Mouse (Mus musculus) G1E (cell line): ENCODE measurements around the gene Sgpp1.

Experiments used
- CTCF ChIP-seq: IDR thresholded peaks from 2 replicates; pipeline ENCODE4 v1.5.1; 2012; ENCODE audit warnings: low read depth, low read length, inconsistent platforms, mixed read lengths
- GATA1 ChIP-seq: IDR thresholded peaks from 2 replicates; pipeline ENCODE4 v1.6.1; 2012; ENCODE audit warnings: borderline replicate concordance, low read length, inconsistent platforms, mixed read lengths
- GATA2 ChIP-seq: IDR thresholded peaks from 2 replicates; pipeline ENCODE4 v1.6.1; 2012; ENCODE audit warnings: low read depth, low read length, inconsistent platforms, borderline replicate concordance
- POLR2AphosphoS5 ChIP-seq: IDR thresholded peaks from 2 replicates; pipeline ENCODE4 v1.6.1; 2012; ENCODE audit warnings: low read depth, low read length, inconsistent platforms; ENCODE audit not compliant: insufficient replicate concordance
- TAL1 ChIP-seq: conservative IDR thresholded peaks from 2 replicates; pipeline ENCODE4 v1.6.1; 2012; ENCODE audit warnings: low read depth, low read length, inconsistent platforms, mixed read lengths

- TF ChIP-seq CTCF = no peak
- no peak for TF ChIP-seq GATA1
- no peak for TF ChIP-seq TAL1
- TF ChIP-seq POLR2AphosphoS5 = no peak
- TF ChIP-seq GATA2 = no peak
These were observed 9.1 kb downstream of the Sgpp1 start for GRCm38 (mm10) chr12:75726349-75726861.
